Mouse (Mus musculus) C2C12 (cell line): ENCODE measurements around the gene St6galnac4. TPM values are rescaled to one million over a fixed set of nuclear protein-coding genes. Genes with fewer than 3 reads are reported as not detected.
A peak's percentile ranks its signal among the peaks of the same experiment; 100 is the strongest.

ENCODE experiments used
- H3K27me3 ChIP-seq: one replicate; pipeline ENCODE4 v1.6.1; 2011; ENCODE audit not compliant: control insufficient read depth, insufficient read depth, insufficient read length
- H3K36me3 ChIP-seq: one replicate; pipeline ENCODE4 v1.6.1; 2011; ENCODE audit not compliant: control insufficient read depth, insufficient read depth
- H3K4me3 ChIP-seq: one replicate; pipeline ENCODE4 v1.5.1; 2011; ENCODE audit warnings: mild to moderate bottlenecking, control low read depth; ENCODE audit not compliant: poor library complexity, insufficient read depth, severe bottlenecking
- H3K79me2 ChIP-seq: one replicate; pipeline ENCODE4 v1.6.1; 2011; ENCODE audit not compliant: control insufficient read depth, insufficient read depth
- H3K79me3 ChIP-seq: one replicate; pipeline ENCODE4 v1.6.1; 2011; ENCODE audit warnings: low read depth, control low read depth
- H3ac ChIP-seq: one replicate; pipeline ENCODE3; 2011; ENCODE audit warnings: low read depth; ENCODE audit not compliant: control insufficient read depth, insufficient read length
- CEBPB ChIP-seq: IDR thresholded peaks from one replicate; pipeline ENCODE4 v1.6.1; 2011; ENCODE audit warnings: low read depth, mild to moderate bottlenecking, control low read depth, moderate library complexity
- CTCF ChIP-seq: IDR thresholded peaks from one replicate; pipeline ENCODE4 v1.5.1; 2011; ENCODE audit not compliant: control insufficient read depth, insufficient read depth, insufficient read length
- FOSL1 ChIP-seq: IDR thresholded peaks from one replicate; pipeline ENCODE4 v1.8.0; 2011; ENCODE audit warnings: mild to moderate bottlenecking, low read length; ENCODE audit not compliant: poor library complexity, insufficient read depth, severe bottlenecking
- MAX ChIP-seq: IDR thresholded peaks from one replicate; pipeline ENCODE4 v1.6.1; 2011; ENCODE audit warnings: mild to moderate bottlenecking, control low read depth
- MYOD1 ChIP-seq: IDR thresholded peaks from one replicate; pipeline ENCODE4 v1.6.1; 2011; ENCODE audit warnings: low read depth; ENCODE audit not compliant: control insufficient read depth, insufficient read length
- MYOG ChIP-seq: IDR thresholded peaks from one replicate; pipeline ENCODE4 v1.6.1; 2011; ENCODE audit not compliant: control insufficient read depth, insufficient read length; ENCODE audit errors: extremely low read depth
- USF1 ChIP-seq: IDR thresholded peaks from one replicate; pipeline ENCODE4 v1.6.1; 2011; ENCODE audit warnings: low read depth, mild to moderate bottlenecking, control low read depth, moderate library complexity
- polyA plus RNA-seq: library from polyadenylated mRNA; unstranded; fragments of >200 nt; fragmentation: generic; extraction: Trizol; gene quantifications from one replicate; pipeline ENCODE4 v1.2.1, GENCODE M21; 2012; ENCODE audit warnings: missing spikeins

St6galnac4 gene
- polyA plus RNA-seq, 1 experiment, result 82.3 TPM

DNA sequence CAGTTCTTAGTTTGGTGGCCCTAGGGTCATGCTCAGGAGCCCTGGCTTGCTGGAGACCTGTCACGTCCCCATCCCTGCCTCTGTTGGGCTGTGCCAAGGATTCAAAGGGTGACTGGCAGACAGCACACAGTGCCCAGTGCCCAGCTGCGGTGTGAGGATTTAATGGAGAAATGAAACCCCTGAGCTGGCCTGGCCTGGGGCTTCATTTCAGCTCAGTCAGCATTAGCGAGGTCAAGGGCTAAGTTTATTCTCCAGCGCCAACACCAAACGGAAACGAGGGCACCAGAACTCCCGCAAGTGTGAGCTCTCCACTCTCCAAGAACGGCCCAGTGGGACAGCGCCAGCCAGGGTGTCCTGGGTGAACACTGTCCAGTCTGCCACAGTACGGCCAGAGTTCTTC lies 3.3 kb downstream of the St6galnac4 start:
- no peak overlapping the region for H3K4me3 ChIP-seq
- peaks cover 73% of the 10 kb centered on the region for H3K79me2 ChIP-seq
- H3K36me3 ChIP-seq, result peaks cover 65% of the 10 kb centered on the region
- no peaks in the 10 kb centered on the region for H3K27me3 ChIP-seq
- H3ac ChIP-seq, result no peak overlapping the region
- H3K79me3 ChIP-seq, result peaks cover 40% of the 10 kb centered on the region
- TF ChIP-seq USF1, result no peak
- TF ChIP-seq CEBPB, result no peak
- TF ChIP-seq MYOG, result no peak
- no peak for TF ChIP-seq FOSL1
- TF ChIP-seq MAX, result no peak
- TF ChIP-seq CTCF, result no peak
- TF ChIP-seq MYOD1, result no peak

DNA sequence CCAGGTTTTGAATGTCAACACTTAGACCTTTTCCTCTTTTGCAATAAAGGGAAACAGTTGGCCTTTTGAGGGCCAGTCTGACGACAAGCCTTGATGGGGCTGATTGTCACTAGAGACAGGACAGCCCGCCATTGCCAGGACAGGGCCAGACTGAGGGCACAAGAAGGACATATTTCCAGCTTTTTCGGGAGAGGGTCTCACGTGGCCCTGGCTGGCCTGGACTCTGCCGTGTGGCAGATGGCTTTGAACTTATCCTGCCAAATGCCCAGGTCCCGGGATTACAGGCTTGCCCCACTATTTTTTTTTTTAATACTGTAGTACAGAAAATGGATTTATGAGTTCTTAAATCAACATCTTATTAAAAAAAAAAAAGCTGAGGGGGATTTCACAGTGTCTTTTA lies 4.4 kb downstream of the St6galnac4 start:
- Histone ChIP-seq H3K27me3 (no peaks in the 10 kb centered on the region), H3K36me3 (peaks cover 73% of the 10 kb centered on the region), H3K79me3 (peaks cover 40% of the 10 kb centered on the region), H3K4me3 (no peak overlapping the region), H3ac (no peak overlapping the region), H3K79me2 (peaks cover 73% of the 10 kb centered on the region)
- TF ChIP-seq MYOG (no peak), USF1 (no peak), CEBPB (no peak), CTCF (no peak), MYOD1 (no peak), MAX (no peak), FOSL1 (no peak)

DNA sequence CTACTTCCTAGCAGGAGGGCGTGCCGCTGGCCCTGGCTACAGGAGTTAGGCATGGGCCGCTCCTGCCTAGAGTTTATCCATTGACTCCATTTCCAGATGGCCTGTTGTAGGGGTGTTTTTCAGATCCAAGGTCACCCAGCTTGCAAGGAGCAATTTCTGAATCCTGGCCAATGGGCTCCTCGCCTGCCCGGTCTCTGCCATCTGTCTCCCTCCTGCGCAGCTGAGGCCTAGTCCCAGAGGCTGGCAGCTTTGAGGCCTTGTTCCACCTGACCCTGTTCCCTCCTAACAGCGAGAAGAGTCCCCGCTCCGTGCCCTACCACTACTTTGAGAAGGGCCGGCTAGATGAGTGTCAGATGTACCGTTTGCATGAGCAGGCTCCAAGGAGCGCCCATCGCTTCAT lies 9.8 kb downstream of the St6galnac4 start:
- H3K4me3 ChIP-seq, result no peak overlapping the region
- H3K36me3 ChIP-seq, result peaks cover 53% of the 10 kb centered on the region
- no peak for TF ChIP-seq CEBPB
- no peak for TF ChIP-seq USF1
- no peak for TF ChIP-seq MYOD1
- no peak for TF ChIP-seq FOSL1
- no peak for TF ChIP-seq MYOG
- peaks cover 1% of the 10 kb centered on the region for H3K79me3 ChIP-seq
- H3ac ChIP-seq, result no peak overlapping the region
- H3K79me2 ChIP-seq, result peaks cover 36% of the 10 kb centered on the region
- no peaks in the 10 kb centered on the region for H3K27me3 ChIP-seq

GRCm38 (mm10) chr2:32597248-32597647 lies 10.4 kb downstream of the St6galnac4 start:
- H3ac ChIP-seq, result no peak overlapping the region
- no peaks in the 10 kb centered on the region for H3K27me3 ChIP-seq
- H3K4me3 ChIP-seq, result no peak overlapping the region
- peaks cover 48% of the 10 kb centered on the region for H3K36me3 ChIP-seq
- peaks cover 31% of the 10 kb centered on the region for H3K79me2 ChIP-seq
- TF ChIP-seq MAX (no peak), MYOD1 (no peak), MYOG (no peak), CTCF (no peak), CEBPB (no peak), FOSL1 (no peak), USF1 (no peak)
- H3K79me3 ChIP-seq, result no peaks in the 10 kb centered on the region

GRCm38 (mm10) chr2:32597699-32598098 lies 10.8 kb downstream of the St6galnac4 start:
- Histone ChIP-seq H3K27me3 (no peaks in the 10 kb centered on the region), H3ac (no peak overlapping the region), H3K79me3 (no peaks in the 10 kb centered on the region), H3K79me2 (peaks cover 26% of the 10 kb centered on the region), H3K36me3 (peaks cover 43% of the 10 kb centered on the region), H3K4me3 (no peak overlapping the region)
- peak; percentile 8 for TF ChIP-seq MYOD1
- peak; percentile 15 for TF ChIP-seq FOSL1
- TF ChIP-seq MAX, result no peak

- peak overlapping the region; percentile 13 for H3ac ChIP-seq
- TF ChIP-seq FOSL1, result no peak
- no peak for TF ChIP-seq MYOG
- TF ChIP-seq MYOD1, result no peak
- TF ChIP-seq CTCF, result no peak
- no peak for TF ChIP-seq MAX
- TF ChIP-seq CEBPB, result no peak
- no peak for TF ChIP-seq USF1
- H3K79me3 ChIP-seq, result no peaks in the 10 kb centered on the region
- peaks cover 35% of the 10 kb centered on the region for H3K36me3 ChIP-seq
- H3K4me3 ChIP-seq, result no peak overlapping the region
- H3K27me3 ChIP-seq, result no peaks in the 10 kb centered on the region
- H3K79me2 ChIP-seq, result peaks cover 18% of the 10 kb centered on the region
Measured at GRCm38 (mm10) chr2:32598506-32598905, 11.6 kb downstream of the St6galnac4 start.

- Histone ChIP-seq H3K79me2 (peaks cover 11% of the 10 kb centered on the region), H3K27me3 (no peaks in the 10 kb centered on the region), H3K36me3 (peaks cover 26% of the 10 kb centered on the region), H3K4me3 (no peak within 1 kb of the TSS), H3ac (no peak within 1 kb of the TSS), H3K79me3 (no peaks in the 10 kb centered on the region)
- TF ChIP-seq FOSL1 (no peak), USF1 (no peak), CEBPB (no peak), CTCF (no peak)
Measured at GRCm38 (mm10) chr2:32599409-32599808, 12.5 kb downstream of the St6galnac4 start, which contains the start of gene St6galnac6. TSS of gene St6galnac6 (plus strand) at chr2:32599709.
